Mouse (Mus musculus) liver, embryonic 13.5 days (tissue): ENCODE measurements around the gene S100a11. TPM values are rescaled to one million over a fixed set of nuclear protein-coding genes. Genes with fewer than 3 reads are reported as not detected.

Source experiments
- ATAC-seq: fragments of 200-750 bp; cut with Nextera tagmentation; 2 replicates; pipeline ENCODE4 v1.8.0; 2017; ENCODE audit warnings: low read depth, mild to moderate bottlenecking, moderate number of reproducible peaks, moderate library complexity
- DNase-seq: peaks from one replicate; pipeline ENCODE4 v3.0.0; 2022
- H3K27ac ChIP-seq: fragments of 300-500 bp; sonication (generic); 2 replicates; pipeline ENCODE4 v1.5.1; 2015; ENCODE audit warnings: moderate library complexity, mild to moderate bottlenecking, inconsistent platforms
- H3K27me3 ChIP-seq: fragments of 300-500 bp; sonication (generic); 2 replicates; pipeline ENCODE4 v1.6.1; 2015; ENCODE audit warnings: mild to moderate bottlenecking, inconsistent platforms
- H3K36me3 ChIP-seq: fragments of 300-500 bp; sonication (generic); 2 replicates; pipeline ENCODE4 v1.6.1; 2015; ENCODE audit warnings: mild to moderate bottlenecking, inconsistent platforms
- H3K4me1 ChIP-seq: fragments of 300-500 bp; sonication (generic); replicated peaks from 2 replicates; pipeline ENCODE4 v1.6.1; 2015; ENCODE audit warnings: inconsistent platforms
- H3K4me2 ChIP-seq: fragments of 300-500 bp; sonication (generic); 2 replicates; pipeline ENCODE4 v1.6.1; 2015; ENCODE audit warnings: inconsistent platforms, mild to moderate bottlenecking, moderate library complexity
- H3K4me3 ChIP-seq: fragments of 300-500 bp; sonication (generic); replicated peaks from 2 replicates; pipeline ENCODE4 v1.5.1; 2015; ENCODE audit warnings: mild to moderate bottlenecking, inconsistent platforms
- H3K9ac ChIP-seq: fragments of 300-500 bp; sonication (generic); 2 replicates; pipeline ENCODE4 v1.6.1; 2015; ENCODE audit warnings: mild to moderate bottlenecking, inconsistent platforms
- H3K9me3 ChIP-seq: fragments of 300-500 bp; sonication (generic); replicated peaks from 2 replicates; pipeline ENCODE4 v1.6.1; 2016; ENCODE audit warnings: inconsistent platforms
- WGBS: fragments of 180-500 bp; shearing (Covaris S2); methylation state at CpG from one replicate; pipeline ENCODE4 v1.1.7; 2015; ENCODE audit not compliant: insufficient replicate concordance; 5-methylcytosine and 5-hydroxymethylcytosine counted together
- polyA plus RNA-seq: library from polyadenylated mRNA; unstranded; fragments of >200 nt; fragmentation: Nextera tagmentation; extraction: Ambion mirVana; gene quantifications from 2 replicates; pipeline ENCODE4 v1.2.1, GENCODE M21; 2015

The S100a11 gene
- polyA plus RNA-seq, 1 experiment from 2014 or later = 148 TPM

- Histone ChIP-seq H3K4me1 (no peaks in the 10 kb centered on the region), H3K27ac (no peak overlapping the region), H3K36me3 (0 out of 2 replicates have a peak, but pooled peaks cover 3% of the 10 kb centered on the region), H3K9ac (no peak overlapping the region), H3K4me2 (no peak overlapping the region), H3K27me3 (no peaks in the 10 kb centered on the region), H3K4me3 (no peak overlapping the region), H3K9me3 (no peaks in the 10 kb centered on the region)
- WGBS = 80% methylated on average over 4 of the region's 4 CpGs
- no peak for ATAC-seq
- DNase-seq = no peak
Observed at GRCm38 (mm10) chr3:93563216-93563615, 42.9 kb downstream of the S100a11 start.

GRCm38 (mm10) chr3:93566892-93567291 lies 46.6 kb downstream of the S100a11 start:
- no peak for DNase-seq
- no peaks in the 10 kb centered on the region for H3K4me1 ChIP-seq
- no peaks in the 10 kb centered on the region for H3K9me3 ChIP-seq
- 0 out of 2 replicates have a peak, but pooled peaks cover 3% of the 10 kb centered on the region for H3K36me3 ChIP-seq
- H3K4me3 ChIP-seq = no peak overlapping the region
- no peak overlapping the region for H3K4me2 ChIP-seq
- H3K27me3 ChIP-seq = no peaks in the 10 kb centered on the region
- no peak overlapping the region for H3K9ac ChIP-seq
- ATAC-seq = no peak
- WGBS = 51% methylated on average over 3 of the region's 3 CpGs
- H3K27ac ChIP-seq = no peak overlapping the region

- no peak overlapping the region for H3K27ac ChIP-seq
Observed at GRCm38 (mm10) chr3:93567721-93568120, 47.4 kb downstream of the S100a11 start.

GRCm38 (mm10) chr3:93568428-93569040 lies 48.2 kb downstream of the S100a11 start:
- no peak for ATAC-seq
- Histone ChIP-seq H3K4me3 (no peak overlapping the region), H3K4me2 (no peak overlapping the region), H3K9ac (no peak overlapping the region), H3K4me1 (no peaks in the 10 kb centered on the region), H3K27me3 (no peaks in the 10 kb centered on the region), H3K36me3 (0 out of 2 replicates have a peak, but pooled peaks cover 3% of the 10 kb centered on the region), H3K27ac (no peak overlapping the region), H3K9me3 (no peaks in the 10 kb centered on the region)
- DNase-seq = no peak
- 51% methylated on average over 5 of the region's 7 CpGs for WGBS

More at GRCm38 (mm10) chr3:93567721-93568120, 47.4 kb downstream of the S100a11 start:
- 55% methylated on average over 6 of the region's 6 CpGs for WGBS
- H3K4me3 ChIP-seq = no peak overlapping the region
- H3K4me2 ChIP-seq = no peak overlapping the region
- no peak for DNase-seq
- H3K27me3 ChIP-seq = no peaks in the 10 kb centered on the region
- 0 out of 2 replicates have a peak, but pooled peaks cover 3% of the 10 kb centered on the region for H3K36me3 ChIP-seq
- H3K4me1 ChIP-seq = no peaks in the 10 kb centered on the region
- no peak for ATAC-seq
- H3K9me3 ChIP-seq = no peaks in the 10 kb centered on the region
- H3K9ac ChIP-seq = no peak overlapping the region

GRCm38 (mm10) chr3:93569046-93569445 lies 48.8 kb downstream of the S100a11 start:
- H3K27ac ChIP-seq = no peak overlapping the region
- no peak for ATAC-seq
- 54% methylated on average over 2 of the region's 2 CpGs for WGBS
- no peaks in the 10 kb centered on the region for H3K27me3 ChIP-seq
- H3K4me1 ChIP-seq = no peaks in the 10 kb centered on the region
- 0 out of 2 replicates have a peak, but pooled peaks cover 3% of the 10 kb centered on the region for H3K36me3 ChIP-seq
- H3K4me3 ChIP-seq = no peak overlapping the region
- H3K9ac ChIP-seq = no peak overlapping the region
- H3K4me2 ChIP-seq = no peak overlapping the region
- DNase-seq = no peak
- no peaks in the 10 kb centered on the region for H3K9me3 ChIP-seq

GRCm38 (mm10) chr3:93572058-93572791 lies 51.9 kb downstream of the S100a11 start:
- Histone ChIP-seq H3K27ac (no peak overlapping the region), H3K36me3 (no peaks in the 10 kb centered on the region), H3K9me3 (no peaks in the 10 kb centered on the region), H3K27me3 (no peaks in the 10 kb centered on the region), H3K4me1 (no peaks in the 10 kb centered on the region), H3K4me2 (no peak overlapping the region), H3K9ac (no peak overlapping the region), H3K4me3 (no peak overlapping the region)
- 40% methylated on average over 5 of the region's 5 CpGs for WGBS
- DNase-seq (no peak), ATAC-seq (no peak)

Other genes with a start within 250 kb of the S100a11 start
- not detected in 2 replicates for gene Flg, start 247.0 kb upstream of the S100a11 start, polyA plus RNA-seq
- not detected in 2 replicates for gene Hrnr, start 200.7 kb upstream of the S100a11 start, polyA plus RNA-seq
- gene Rptn, start 126.8 kb upstream of the S100a11 start, polyA plus RNA-seq = not detected in 2 replicates
- gene Tchh, start 78.2 kb upstream of the S100a11 start, polyA plus RNA-seq = 0.07 and 0.08 TPM in 2 replicates
- not detected in 2 replicates for gene Tchhl1, start 51.7 kb upstream of the S100a11 start, polyA plus RNA-seq
- gene S100a10, start 34.6 kb downstream of the S100a11 start, polyA plus RNA-seq = 69.5 and 71.2 TPM in 2 replicates
- not detected in 2 replicates for gene Tdpoz2, start 132.2 kb downstream of the S100a11 start, polyA plus RNA-seq
- gene Tdpoz1, start 155.8 kb downstream of the S100a11 start, polyA plus RNA-seq = not detected in 2 replicates
- gene Gm37596, start 172.6 kb downstream of the S100a11 start, polyA plus RNA-seq = not detected in 2 replicates